Mouse (Mus musculus) CH12.LX (cell line): ENCODE measurements around the gene Hoxb13.

ENCODE experiments used
- CTCF ChIP-seq, 2 experiments: IDR thresholded peaks in 1 of 2; conservative IDR thresholded peaks in 1 of 2; 2 replicates each; pipeline ENCODE4 v1.5.1; 2011 to 2012; ENCODE audit warnings: low read depth in 2 of 2, low read length in 2 of 2, improper control_type of control experiment in 1 of 2, inconsistent platforms in 1 of 2, mild to moderate bottlenecking in 1 of 2, moderate library complexity in 1 of 2
- USF1 ChIP-seq: IDR thresholded peaks from 2 replicates; pipeline ENCODE4 v1.6.1; 2014; ENCODE audit warnings: low read depth, mild to moderate bottlenecking, inconsistent platforms, low read length, improper control_type of control experiment

- TF ChIP-seq CTCF (conservative IDR thresholded peaks at IDR 0.05 in 1 of 2, IDR thresholded peaks at IDR 0.05 in 1 of 2; ENCODE audit: low read depth in 2 of 2, low read length in 2 of 2) (peak; percentile 55 to 64), USF1 (no peak)
Measured at GRCm38 (mm10) chr11:96223813-96224212, 29.7 kb downstream of the Hoxb13 start.
